Comparison of ENCODE assay signal across 12 mouse cellular contexts in the genomic region with DNA sequence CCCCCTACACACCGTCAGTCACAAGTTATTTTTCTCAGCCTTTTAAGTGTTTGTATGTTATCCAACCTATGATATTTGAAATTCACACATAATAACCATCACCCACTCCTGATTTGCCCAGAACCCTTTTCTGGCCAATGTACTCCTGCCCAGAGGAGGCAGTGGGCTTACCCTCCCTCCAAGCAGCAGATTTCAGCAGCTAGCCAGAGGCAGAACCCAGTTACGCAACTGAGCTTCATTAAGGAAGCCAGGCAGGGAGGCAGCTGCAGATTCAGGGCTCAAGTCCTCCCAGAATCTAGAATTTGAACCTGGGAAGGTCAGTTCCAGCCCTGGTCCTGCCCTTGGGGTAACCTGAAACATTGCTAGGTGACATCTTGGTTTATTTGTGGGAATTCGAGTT.
DNase-seq lines count a peak whose midpoint lies in the region; ATAC-seq and TF ChIP-seq lines count a peak whose summit lies in the region.
"Had no signal": no experiment of that assay in that cellular context is flagged by ENCODE, and none has a peak within 500 bp of the region (broad histone marks: within the 10 kb centered on the region; RNA-seq: fewer than 3 reads in every experiment).

No protein-coding gene starts in this region.

- TF ChIP-seq EP300 in liver, postnatal 0 days (IDR thresholded peaks at IDR 0.05; ENCODE audit: low read depth), result no peak

- H3K27me3 ChIP-seq in liver, postnatal 0 days (ENCODE audit: insufficient read depth, low read length), result no peaks in the 10 kb centered on the region
- no peaks in the 10 kb centered on the region for H3K27me3 ChIP-seq in neural tube, embryonic 15.5 days (replicated peaks)
- H3K27me3 ChIP-seq: CH12.LX; embryonic facial prominence, embryonic 15.5 days; limb, embryonic 15.5 days had no signal

- peak overlapping the region; percentile 56 for H3K4me2 ChIP-seq in liver, postnatal 0 days (ENCODE audit: low read depth, low read length)
- H3K4me2 ChIP-seq in neural tube, embryonic 15.5 days, result no peak overlapping the region
- H3K4me2 ChIP-seq: embryonic facial prominence, embryonic 15.5 days; limb, embryonic 15.5 days had no signal

- peaks cover 7% of the 10 kb centered on the region; the same call in 1 of the 2 replicates for H3K4me1 ChIP-seq in liver, postnatal 0 days (ENCODE audit: insufficient read depth)
- peaks cover 45% of the 10 kb centered on the region for H3K4me1 ChIP-seq in neural tube, embryonic 15.5 days

- H3K27ac ChIP-seq in liver, postnatal 0 days (ENCODE audit: low read depth), result 0 out of 2 replicates have a peak overlapping the region, but pooled peaks have one; percentile 29
- no peak overlapping the region for H3K27ac ChIP-seq in neural tube, embryonic 15.5 days (replicated peaks)
- H3K27ac ChIP-seq: embryonic facial prominence, embryonic 15.5 days; limb, embryonic 15.5 days had no signal

- peak overlapping the region; percentile 62 for H3K9ac ChIP-seq in liver, postnatal 0 days (replicated peaks)
- no peak overlapping the region for H3K9ac ChIP-seq in neural tube, embryonic 15.5 days (replicated peaks)
- H3K9ac ChIP-seq: embryonic facial prominence, embryonic 15.5 days; limb, embryonic 15.5 days had no signal

- H3K9me3 ChIP-seq in liver, postnatal 0 days (ENCODE audit: low read length), result no peaks in the 10 kb centered on the region
- H3K9me3 ChIP-seq in neural tube, embryonic 15.5 days (replicated peaks), result no peaks in the 10 kb centered on the region
- H3K9me3 ChIP-seq: embryonic facial prominence, embryonic 15.5 days; limb, embryonic 15.5 days had no signal

- ATAC-seq in liver, postnatal 0 days, result no peak
- no peak for ATAC-seq in neural tube, embryonic 15.5 days (ENCODE audit: low FRiP score)

- peak; percentile 40 to 60 for DNase-seq in heart, adult 18-20 months
- no peak for DNase-seq in heart, postnatal 4 days
- peak; percentile 54 for DNase-seq in retina, postnatal 1 day
- DNase-seq in retina, embryonic 14.5 days (ENCODE audit: low spot score), result no peak
- DNase-seq in liver, postnatal 0 days, result no peak
- no peak for DNase-seq in thymus, postnatal 25 days
- no peak for DNase-seq in cerebellum, adult 11-12 months
- DNase-seq: adrenal gland, adult 8-10 months had no signal

- WGBS in liver, postnatal 0 days (ENCODE audit: insufficient replicate concordance), result 50% methylated on average over 3 of the region's 3 CpGs
- WGBS in neural tube, embryonic 15.5 days, result 73% methylated on average over 3 of the region's 3 CpGs

- H3K4me3 ChIP-seq in liver, postnatal 0 days (ENCODE audit: low read depth, low read length), result peak overlapping the region; percentile 32; the same call in 1 of the 2 replicates
- no peak overlapping the region for H3K4me3 ChIP-seq in neural tube, embryonic 15.5 days (replicated peaks)
- H3K4me3 ChIP-seq: embryonic facial prominence, embryonic 15.5 days; limb, embryonic 15.5 days had no signal

- no peaks in the 10 kb centered on the region for H3K36me3 ChIP-seq in liver, postnatal 0 days (replicated peaks; ENCODE audit: insufficient read depth, low read length)
- no peaks in the 10 kb centered on the region for H3K36me3 ChIP-seq in neural tube, embryonic 15.5 days
- H3K36me3 ChIP-seq: embryonic facial prominence, embryonic 15.5 days; limb, embryonic 15.5 days had no signal

- TF ChIP-seq CTCF in liver, postnatal 0 days (IDR thresholded peaks at IDR 0.05; ENCODE audit: low read depth), result no peak

Comparison
In these comparisons a context has a peak if more than half of its experiments do, and no peak if none do; other contexts are left out.
1. DNase-seq: peak in heart, adult 18-20 months (2 of 2) and retina, postnatal 1 day (single experiment); none in heart, postnatal 4 days (single experiment), retina, embryonic 14.5 days (single experiment), liver, postnatal 0 days (single experiment), thymus, postnatal 25 days (single experiment) and cerebellum, adult 11-12 months (single experiment).